Mouse (Mus musculus) testis, adult 2 months (tissue): Measurements from ENCODE around the gene Zbtb22. TPM values are rescaled to one million over a fixed set of nuclear protein-coding genes. Genes with fewer than 3 reads are reported as not detected.

Experiments
- H3K27ac ChIP-seq: fragments of 200-500 bp; 2 replicates; pipeline ENCODE4 v1.5.1; 2012; ENCODE audit warnings: low read depth, low read length; ENCODE audit not compliant: control insufficient read depth, insufficient read depth
- H3K27me3 ChIP-seq: fragments of 200-500 bp; 2 replicates; pipeline ENCODE4 v1.6.1; 2012; ENCODE audit warnings: mild to moderate bottlenecking, low read length, moderate library complexity; ENCODE audit not compliant: control insufficient read depth, insufficient read depth
- H3K36me3 ChIP-seq: fragments of 200-500 bp; 2 replicates; pipeline ENCODE4 v1.6.1; 2012; ENCODE audit warnings: mild to moderate bottlenecking, low read length; ENCODE audit not compliant: control insufficient read depth, insufficient read depth
- H3K4me1 ChIP-seq: fragments of 200-500 bp; 2 replicates; pipeline ENCODE4 v1.6.1; 2012; ENCODE audit warnings: low read length; ENCODE audit not compliant: control insufficient read depth, insufficient read depth
- H3K4me3 ChIP-seq: fragments of 200-500 bp; 2 replicates; pipeline ENCODE4 v1.5.1; 2012; ENCODE audit warnings: low read depth, mild to moderate bottlenecking, low read length, moderate library complexity, mixed read lengths; ENCODE audit not compliant: control insufficient read depth
- CTCF ChIP-seq: fragments of 200-500 bp; IDR thresholded peaks from 2 replicates; pipeline ENCODE4 v1.5.1; 2012; ENCODE audit warnings: low read depth, mild to moderate bottlenecking, inconsistent platforms, low read length, moderate library complexity; ENCODE audit not compliant: control insufficient read depth, insufficient read depth, insufficient replicate concordance
- POLR2A ChIP-seq: fragments of 200-500 bp; IDR thresholded peaks from 2 replicates; pipeline ENCODE4 v1.6.1; 2012; ENCODE audit warnings: low read depth, mild to moderate bottlenecking, inconsistent platforms, low read length, moderate library complexity; ENCODE audit not compliant: control insufficient read depth
- polyA plus RNA-seq: library from polyadenylated mRNA; depleted of rRNA; stranded (reverse); fragments of >200 nt; gene quantifications from 2 replicates; pipeline ENCODE4 v1.2.3, GENCODE M21; 2012

The Zbtb22 gene
- polyA plus RNA-seq, 1 experiment: 66.5 TPM

DNA sequence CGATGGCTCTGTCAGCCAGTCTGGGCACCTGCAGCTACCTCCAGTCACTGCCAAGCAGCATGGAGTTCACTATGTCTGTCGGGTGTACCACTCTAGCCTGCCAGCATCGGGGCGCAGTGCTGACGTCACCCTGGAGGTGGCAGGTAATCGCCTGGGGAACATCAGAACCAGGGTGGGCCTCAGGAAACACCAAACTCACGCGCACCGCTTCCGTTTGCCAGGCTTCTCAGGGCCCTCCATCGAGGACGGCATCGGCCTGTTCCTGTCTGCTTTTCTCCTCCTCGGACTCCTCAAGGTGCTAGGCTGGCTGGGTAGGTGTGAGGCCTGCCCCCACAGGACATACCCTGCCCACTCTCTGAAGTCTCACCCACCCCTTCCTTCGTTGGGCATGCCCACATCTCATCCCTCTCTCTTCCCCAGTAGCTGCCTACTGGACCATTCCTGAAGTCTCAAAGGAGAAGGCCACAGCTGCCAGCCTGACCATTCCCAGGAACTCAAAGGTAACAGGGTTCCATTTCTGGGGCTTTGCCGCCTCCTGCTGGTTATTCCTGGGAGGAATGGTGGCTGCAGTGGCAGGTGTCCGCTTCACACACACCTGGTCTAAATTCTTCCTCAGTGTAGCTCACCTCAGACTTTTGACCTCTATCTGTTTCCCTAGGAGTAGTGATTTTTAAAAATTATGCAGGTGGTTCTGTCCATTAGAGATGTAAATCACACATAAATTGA is 10.7 kb downstream of the Zbtb22 start:
- no peak overlapping the region for H3K27ac ChIP-seq
- H3K4me1 ChIP-seq: peaks cover 8% of the 10 kb centered on the region
- H3K36me3 ChIP-seq: no peaks in the 10 kb centered on the region
- no peak overlapping the region for H3K4me3 ChIP-seq
- no peaks in the 10 kb centered on the region for H3K27me3 ChIP-seq
- TF ChIP-seq CTCF (no peak), POLR2A (no peak)

- H3K27me3 ChIP-seq: no peaks in the 10 kb centered on the region
- H3K36me3 ChIP-seq: no peaks in the 10 kb centered on the region
- H3K4me1 ChIP-seq: peaks cover 10% of the 10 kb centered on the region
- H3K4me3 ChIP-seq: peak overlapping the region; percentile 78
- TF ChIP-seq CTCF (no peak), POLR2A (no peak)
- H3K27ac ChIP-seq: no peak overlapping the region
These were observed 12.7 kb downstream of the Zbtb22 start for GRCm38 (mm10) chr17:33928251-33928947.

GRCm38 (mm10) chr17:33929371-33930279 is 13.9 kb downstream of the Zbtb22 start, which contains the start of gene Rgl2:
TSS of gene Rgl2 (plus strand) at chr17:33929543.
- Histone ChIP-seq H3K4me3 (peak within 1 kb of the TSS; percentile 82), H3K27me3 (no peaks in the 10 kb centered on the region), H3K4me1 (peaks cover 10% of the 10 kb centered on the region), H3K27ac (peak within 1 kb of the TSS; percentile 56), H3K36me3 (no peaks in the 10 kb centered on the region)
- TF ChIP-seq POLR2A (peak; percentile 67; the same call in 1 of the 2 replicates), CTCF (no peak)

GRCm38 (mm10) chr17:33930280-33931158 is 14.8 kb downstream of the Zbtb22 start:
- Histone ChIP-seq H3K36me3 (no peaks in the 10 kb centered on the region), H3K27me3 (no peaks in the 10 kb centered on the region), H3K4me3 (peak overlapping the region; percentile 82), H3K27ac (no peak overlapping the region), H3K4me1 (peaks cover 10% of the 10 kb centered on the region)
- TF ChIP-seq CTCF (no peak), POLR2A (no peak)

DNA sequence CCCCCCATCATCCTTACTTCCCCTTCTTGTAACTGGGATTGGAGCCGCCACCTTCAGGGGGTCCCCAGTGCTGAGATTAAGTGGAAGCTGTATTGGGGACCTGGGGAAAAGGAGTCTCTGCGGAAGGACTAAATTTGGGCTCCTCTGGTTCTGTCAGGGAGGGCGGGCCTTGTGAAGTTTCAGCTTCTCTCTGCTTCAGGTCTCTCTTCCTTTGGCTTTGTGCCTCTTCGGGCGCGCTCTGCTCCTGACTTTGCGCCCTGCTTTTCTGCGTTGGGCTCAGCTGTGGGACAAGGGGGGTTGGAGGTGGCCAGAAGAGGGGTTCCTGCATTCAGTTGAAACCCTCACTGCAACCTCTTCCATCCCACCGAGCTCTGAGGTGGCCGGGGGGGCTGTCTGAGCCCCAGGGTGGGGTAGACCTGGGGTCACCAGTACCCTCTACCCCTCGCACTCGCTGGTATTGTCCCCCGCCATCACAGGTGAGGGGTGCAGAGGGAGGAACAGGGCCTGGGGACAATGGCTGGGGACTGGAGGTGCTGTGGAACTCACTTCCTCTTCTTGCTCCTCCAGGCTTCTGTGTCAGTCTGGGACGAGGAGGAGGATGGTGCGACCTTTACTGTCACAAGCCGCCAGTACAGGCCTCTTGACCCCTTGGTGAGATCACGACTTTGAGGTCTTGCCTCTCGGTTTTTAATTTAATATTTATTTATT is 15.6 kb downstream of the Zbtb22 start:
- Histone ChIP-seq H3K27me3 (no peaks in the 10 kb centered on the region), H3K4me3 (peak overlapping the region; percentile 82), H3K4me1 (peaks cover 10% of the 10 kb centered on the region), H3K27ac (no peak overlapping the region), H3K36me3 (no peaks in the 10 kb centered on the region)
- TF ChIP-seq POLR2A (no peak), CTCF (no peak)

DNA sequence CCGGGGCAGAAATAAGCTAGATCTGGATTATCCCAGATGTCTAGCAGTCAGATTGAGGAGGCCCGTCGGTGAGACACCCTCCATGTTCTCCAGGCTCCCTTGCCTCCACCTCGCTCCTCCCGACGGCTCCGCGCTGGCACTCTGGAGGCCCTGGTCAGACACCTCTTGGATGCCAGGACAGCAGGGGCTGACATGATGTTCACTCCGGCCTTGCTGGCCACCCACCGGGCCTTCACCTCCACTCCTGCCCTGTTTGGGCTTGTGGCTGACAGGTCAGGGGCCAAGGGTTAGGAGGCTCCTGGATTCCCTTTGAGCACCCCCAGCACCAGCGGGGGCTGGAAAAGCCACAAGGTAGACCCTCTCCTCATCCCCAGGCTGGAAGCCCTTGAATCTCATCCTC is 16.2 kb downstream of the Zbtb22 start:
- Histone ChIP-seq H3K4me3 (no peak overlapping the region), H3K4me1 (peaks cover 10% of the 10 kb centered on the region), H3K27ac (no peak overlapping the region), H3K27me3 (no peaks in the 10 kb centered on the region), H3K36me3 (no peaks in the 10 kb centered on the region)
- no peak for TF ChIP-seq CTCF
